Mouse (Mus musculus): ENCODE results near the gene Chrna1.
A peak's percentile ranks its signal among the peaks of the same experiment; 100 is the strongest.

Gene Chrna1

DNA sequence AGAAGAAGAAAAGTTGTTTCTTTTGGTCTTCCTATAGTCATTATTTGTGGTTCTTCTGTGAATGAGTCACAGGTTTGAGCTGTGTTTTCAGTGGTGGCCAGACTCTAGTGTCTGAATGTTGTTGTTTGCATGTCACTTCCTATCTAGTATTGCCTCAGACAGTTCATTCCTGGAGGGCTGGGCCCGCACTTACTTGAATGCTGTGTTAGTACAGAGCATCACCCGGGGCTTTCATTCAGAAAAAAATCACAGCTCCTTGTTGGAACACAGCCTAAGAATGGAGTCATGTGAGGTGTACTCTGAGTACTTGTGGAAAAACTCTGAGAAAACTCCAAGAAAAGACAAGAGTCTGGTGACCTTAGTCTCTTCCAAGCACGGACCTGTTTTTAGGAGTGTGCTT is 27.2 kb downstream of the Chrna1 start:
- DNase-seq: no peak

GRCm38 (mm10) chr2:73550725-73551124 is 29.4 kb downstream of the Chrna1 start:
- DNase-seq: no peak

GRCm38 (mm10) chr2:73548542-73548941 is 31.6 kb downstream of the Chrna1 start:
- DNase-seq: no peak

- DNase-seq: no peak
Measured at GRCm38 (mm10) chr2:73547256-73547655, 32.9 kb downstream of the Chrna1 start.

- DNase-seq: no peak
Measured at GRCm38 (mm10) chr2:73545556-73545955, 34.6 kb downstream of the Chrna1 start.

- DNase-seq: no peak
Measured at GRCm38 (mm10) chr2:73540450-73541162, 39.5 kb downstream of the Chrna1 start.

DNA sequence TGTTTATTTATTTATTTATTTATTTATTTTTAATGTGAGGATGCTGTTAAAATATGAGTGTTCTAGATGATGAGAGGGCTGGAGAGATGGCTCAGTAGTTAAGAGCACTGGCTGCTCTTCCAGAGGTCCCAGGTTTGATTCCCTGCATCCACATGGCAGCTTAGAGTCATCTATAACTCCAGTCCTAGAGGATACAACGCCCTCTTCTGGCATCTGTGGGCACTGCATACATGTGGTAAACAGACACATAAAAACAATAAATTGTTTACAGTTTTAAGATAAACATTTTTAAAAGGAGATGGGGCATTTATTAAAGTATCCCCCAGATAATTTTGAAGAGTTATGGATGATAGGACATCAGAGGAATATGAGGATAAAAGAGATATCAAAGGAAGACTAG is 40.4 kb downstream of the Chrna1 start:
- no peak for DNase-seq

- DNase-seq: no peak
Measured at GRCm38 (mm10) chr2:73539141-73539540, 41.0 kb downstream of the Chrna1 start.

GRCm38 (mm10) chr2:73538590-73538989 is 41.5 kb downstream of the Chrna1 start:
- no peak for DNase-seq

DNA sequence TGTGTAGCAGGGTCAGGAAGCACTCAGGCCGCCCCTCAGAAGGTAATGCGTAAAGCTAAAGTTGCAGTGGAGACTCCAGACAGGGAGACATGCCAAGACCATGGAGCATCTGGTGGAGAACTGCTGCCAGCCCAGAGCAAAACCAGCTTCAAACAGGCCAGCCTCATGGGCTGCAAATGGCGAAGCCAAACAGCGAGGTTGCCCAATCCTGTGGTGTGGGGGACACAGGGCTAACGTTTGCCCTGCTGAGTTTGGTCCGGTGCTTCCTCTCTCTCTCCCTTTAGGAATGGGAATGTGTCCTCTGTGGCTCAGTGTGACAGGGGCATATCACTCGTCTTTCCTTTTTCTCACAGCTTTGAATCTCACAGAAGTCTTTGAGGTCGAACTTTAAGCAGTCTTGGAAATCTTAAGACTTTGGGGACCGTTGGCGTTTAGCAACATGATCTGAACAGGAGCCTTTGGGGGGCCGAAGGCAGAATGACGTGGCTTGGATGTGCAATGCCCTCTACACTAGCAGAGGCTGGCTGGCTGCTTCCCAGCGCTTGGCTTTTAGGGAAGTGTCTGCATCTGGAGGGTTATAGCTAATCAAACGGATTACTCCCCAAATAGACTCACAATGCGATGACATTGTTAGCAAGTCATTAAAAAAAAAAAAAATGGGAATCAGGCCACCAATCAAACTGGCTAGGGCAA is 43.9 kb downstream of the Chrna1 start:
- no peak for DNase-seq

DNA sequence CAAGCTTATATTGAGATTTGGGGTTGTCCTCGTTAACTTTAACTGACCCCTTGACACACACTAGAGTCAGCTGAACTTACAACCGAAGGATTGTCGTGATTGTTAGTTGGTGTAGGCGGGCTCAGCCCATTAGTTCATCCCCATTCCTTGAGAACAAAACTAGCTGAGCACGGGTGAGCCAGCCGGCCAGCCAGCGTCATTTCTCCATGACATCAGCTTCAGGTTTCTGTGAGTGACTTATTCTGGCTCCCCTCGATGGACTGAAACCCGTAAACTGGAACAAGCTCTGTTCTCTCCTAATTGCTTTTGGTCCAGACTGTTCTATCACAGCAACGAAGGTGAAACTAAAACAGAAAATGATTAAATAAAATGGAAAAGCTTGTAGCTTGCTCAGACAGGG is 45.4 kb downstream of the Chrna1 start:
- no peak for DNase-seq

- no peak for DNase-seq
Measured at GRCm38 (mm10) chr2:73530487-73530886, 49.7 kb downstream of the Chrna1 start.

DNA sequence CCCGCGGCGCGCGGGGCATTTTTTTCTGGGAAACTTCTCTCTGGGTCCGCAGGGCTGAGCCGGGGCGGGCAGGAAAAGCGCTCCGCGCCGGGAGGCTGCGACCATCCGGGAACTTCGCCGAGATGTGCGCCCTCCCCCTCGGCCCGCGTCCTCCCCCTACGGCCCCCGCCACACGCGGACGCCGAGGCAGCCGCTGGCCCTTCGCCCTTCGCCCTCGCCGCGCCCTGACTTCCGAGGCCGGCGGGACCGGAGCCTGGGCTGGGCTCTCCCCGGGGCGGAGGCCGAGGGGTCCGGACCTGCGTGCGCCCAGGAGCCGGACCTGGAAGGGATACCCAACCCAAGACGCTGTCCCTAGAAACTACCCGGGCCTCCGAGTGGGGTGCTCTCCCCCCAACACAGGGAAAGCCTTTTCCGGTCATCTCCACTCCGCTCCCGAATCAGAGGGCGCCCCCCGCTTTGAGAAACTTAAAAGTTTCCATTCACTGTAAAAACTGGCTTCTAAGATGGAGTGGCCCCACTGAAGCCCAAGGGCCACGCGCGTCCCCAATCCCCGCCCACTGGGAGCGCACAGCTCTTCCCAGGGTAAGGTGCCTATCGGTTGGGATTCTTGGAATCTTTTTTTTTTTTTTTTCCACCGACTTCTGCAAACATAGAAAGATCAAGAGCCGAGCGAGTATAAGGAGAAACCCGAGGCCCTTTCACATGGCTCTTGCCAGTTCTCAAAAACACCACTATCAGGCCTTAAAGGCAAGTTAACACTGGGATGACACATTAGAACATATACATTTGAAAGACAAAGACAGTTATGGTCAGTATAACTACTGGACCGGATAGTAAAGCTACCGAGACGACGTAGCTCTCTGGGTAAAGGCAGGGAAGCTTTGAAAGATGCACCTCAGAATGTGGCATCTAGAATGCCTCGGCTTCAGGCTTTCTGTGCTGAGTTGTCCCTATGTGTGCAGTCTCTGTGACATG is 50.5 kb downstream of the Chrna1 start, which contains the start of gene Wipf1:
Gene Wipf1 (minus strand): TSS at position 379 of the 975 bp plus-strand sequence.
- DNase-seq: peak; percentile 78

DNA sequence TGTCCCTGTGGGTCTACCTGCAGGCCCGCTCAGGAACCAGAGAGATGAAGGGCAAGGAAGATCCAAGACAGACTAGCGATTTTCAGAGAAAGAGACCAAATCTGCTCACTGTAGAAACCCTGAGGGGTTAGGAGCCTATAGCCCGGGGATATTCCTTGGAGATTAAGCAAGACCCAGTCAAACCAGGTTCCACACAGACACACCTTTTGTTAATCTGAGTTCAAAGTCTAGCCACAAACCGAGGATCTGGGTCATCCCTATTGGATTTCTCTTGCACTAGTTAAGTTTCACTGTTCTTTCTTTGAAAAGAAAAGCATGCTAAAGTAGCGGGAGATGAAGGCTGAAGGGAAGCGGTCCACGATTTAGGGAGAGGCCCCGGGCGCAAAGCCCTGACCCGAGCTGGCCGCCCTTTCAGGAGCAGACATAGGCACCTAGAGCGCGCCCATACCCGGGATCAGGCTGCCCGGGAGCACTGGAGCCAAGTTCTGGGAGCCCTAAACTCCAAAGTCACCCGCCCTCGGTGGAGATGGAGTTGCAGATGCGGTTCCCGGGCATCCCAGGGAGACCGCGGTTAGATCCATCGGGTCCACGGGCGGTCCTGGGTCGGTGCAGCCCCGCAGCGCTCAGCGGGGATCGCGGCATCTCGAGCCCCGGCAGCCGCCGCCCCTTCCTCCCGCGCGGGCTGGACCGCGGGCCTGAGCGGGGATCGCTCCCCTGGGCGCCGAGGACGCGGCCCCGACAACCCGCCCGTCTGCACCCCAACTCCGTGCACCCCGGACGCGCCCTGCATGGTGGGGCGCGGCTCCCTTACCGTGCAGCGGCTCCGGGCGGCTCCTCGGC is 51.4 kb downstream of the Chrna1 start:
- DNase-seq: no peak

- no peak for DNase-seq
Measured at GRCm38 (mm10) chr2:73527956-73528355, 52.2 kb downstream of the Chrna1 start.

DNA sequence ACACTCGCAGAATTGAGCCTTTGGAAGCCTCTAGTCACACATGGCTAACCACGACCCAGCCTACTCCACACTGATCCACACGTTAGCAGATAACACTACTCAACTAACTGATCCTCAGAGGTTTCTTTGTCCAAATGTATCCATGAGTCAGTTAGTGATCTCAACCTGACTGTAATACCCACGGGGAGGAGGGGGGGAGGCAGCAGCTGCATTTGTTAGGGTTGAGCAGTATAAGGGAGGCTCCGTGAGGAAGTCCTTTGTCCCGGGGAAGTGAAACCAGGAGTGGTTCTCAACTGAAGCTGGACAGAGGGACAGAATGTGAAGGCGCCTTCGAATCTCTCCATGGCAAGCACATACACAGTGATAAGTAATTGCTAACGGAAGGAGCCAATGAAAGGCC is 53.4 kb downstream of the Chrna1 start:
- DNase-seq: no peak

DNA sequence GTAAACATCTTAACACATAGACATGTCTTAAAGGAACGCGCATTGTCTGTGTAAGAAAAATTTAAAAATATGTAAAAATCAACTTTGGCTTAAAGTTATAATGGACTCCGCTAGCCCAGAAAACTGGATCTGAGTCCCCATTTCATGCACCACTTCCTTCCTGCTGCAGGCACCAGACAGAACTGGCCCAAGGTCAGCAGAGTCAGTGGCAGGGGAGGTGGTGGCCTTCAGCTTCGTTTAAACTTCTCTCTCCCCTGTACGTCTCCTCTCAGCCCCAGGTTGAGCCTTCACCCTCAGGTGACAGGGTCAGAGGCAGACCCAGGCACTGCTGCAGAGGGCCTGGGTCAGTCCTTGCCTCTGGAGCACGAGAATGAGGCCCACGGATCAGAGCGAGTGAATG is 57.2 kb downstream of the Chrna1 start:
- DNase-seq: peak; percentile 41

DNA sequence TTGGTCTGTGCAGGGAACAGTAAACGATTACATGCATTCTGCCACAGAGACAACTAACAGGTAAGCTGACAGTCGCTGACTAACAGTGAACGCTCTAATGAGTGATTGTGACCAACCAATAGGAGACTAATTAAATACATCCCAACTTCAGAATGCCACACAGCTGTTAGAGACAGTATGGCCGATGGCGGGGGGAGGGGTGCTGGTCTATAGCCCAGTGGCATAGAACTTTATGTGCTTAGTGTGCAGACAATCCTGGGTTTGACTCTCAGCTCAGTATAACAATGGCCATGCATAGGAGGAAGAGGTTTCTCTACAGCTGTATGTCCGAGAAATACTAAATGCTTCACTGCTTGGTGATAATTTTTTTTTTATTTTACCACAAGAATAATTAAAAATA is 57.8 kb downstream of the Chrna1 start:
- DNase-seq: no peak

DNA sequence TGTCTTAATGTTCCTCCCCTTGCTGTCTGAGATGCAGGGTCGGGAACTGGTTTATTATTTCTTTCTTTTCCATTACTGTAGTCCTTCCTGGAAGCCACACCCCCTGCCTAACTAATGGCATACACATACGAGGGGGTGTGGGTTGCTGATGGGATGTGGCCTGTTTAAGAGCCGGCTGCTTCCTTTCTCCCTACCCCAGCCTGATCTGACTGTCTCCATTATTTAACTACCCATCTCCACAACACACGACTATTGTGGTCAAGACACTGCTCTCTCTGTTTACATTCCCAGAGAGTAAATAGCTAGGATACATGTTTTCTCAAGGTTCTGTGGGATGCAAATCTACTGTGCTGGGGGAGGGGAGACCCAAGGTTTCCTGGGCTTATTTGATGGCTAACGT is 58.4 kb downstream of the Chrna1 start:
- DNase-seq: no peak

- no peak for DNase-seq
Measured at GRCm38 (mm10) chr2:73518966-73519365, 61.2 kb downstream of the Chrna1 start.

DNA sequence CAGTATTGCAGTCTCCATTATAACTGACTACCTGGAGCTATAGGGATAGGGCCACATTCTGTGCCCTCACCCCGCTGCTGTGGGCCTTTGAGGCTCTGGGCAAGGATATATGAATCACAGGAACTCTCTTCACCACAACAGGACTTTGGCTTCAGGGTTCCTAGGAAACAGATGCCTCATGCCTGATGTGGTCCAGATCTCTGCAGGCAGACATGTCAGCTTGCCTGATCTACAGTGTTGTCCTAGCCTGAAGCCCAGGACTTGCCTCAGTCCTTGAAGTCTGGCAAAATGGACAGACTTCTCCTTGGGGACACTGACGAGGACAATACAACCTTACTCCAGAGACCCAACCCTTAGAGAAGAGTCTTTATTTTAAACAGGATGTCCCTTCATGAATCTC is 61.8 kb downstream of the Chrna1 start:
- DNase-seq: no peak

DNA sequence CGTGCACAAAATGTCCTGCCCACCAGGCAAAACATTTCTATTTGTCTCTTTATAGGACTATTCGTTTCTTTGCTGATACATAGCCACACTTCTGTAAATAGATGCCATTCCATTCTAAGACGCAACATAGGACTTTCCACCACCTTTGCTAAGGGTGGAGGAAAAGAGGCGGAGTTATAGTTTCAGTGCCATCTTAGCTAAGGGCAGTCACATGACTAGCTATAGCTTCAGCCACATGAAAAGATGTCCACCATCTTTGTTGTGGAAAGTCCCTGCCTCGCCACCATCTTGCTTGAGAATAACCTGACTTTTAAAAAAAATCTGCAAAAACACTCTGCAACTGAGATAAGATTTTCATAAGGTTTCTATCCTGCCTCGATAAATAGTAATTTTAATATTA is 66.0 kb downstream of the Chrna1 start:
- DNase-seq: no peak

Measured in kidney, adult 11 months (tissue).